32 mouse cellular contexts compared by ENCODE assay signal in genomic region chr2:71573736-71574135, GRCm38 (mm10). TPM values are rescaled to one million over a fixed set of nuclear protein-coding genes. Genes with fewer than 3 reads are reported as not detected.
DNase-seq lines count a peak whose midpoint lies in the region; ATAC-seq lines count a peak whose summit lies in the region.
"Had no signal": no experiment of that assay in that cellular context is flagged by ENCODE, and none has a peak within 500 bp of the region (broad histone marks: within the 10 kb centered on the region; RNA-seq: fewer than 3 reads in every experiment).

No protein-coding gene starts in this region.

- no peak overlapping the region for H3K4me3 ChIP-seq in embryonic facial prominence, embryonic 13.5 days
- H3K4me3 ChIP-seq in limb, embryonic 12.5 days (replicated peaks), result no peak overlapping the region
- H3K4me3 ChIP-seq: gastrocnemius, adult 2 months; heart, adult 2 months; heart, embryonic 12.5 days; hindbrain, embryonic 15.5 days; neural tube, embryonic 15.5 days had no signal

- WGBS in embryonic facial prominence, embryonic 13.5 days, result 16% methylated on average over 4 of the region's 4 CpGs
- WGBS in limb, embryonic 12.5 days, result 14% methylated on average over 4 of the region's 4 CpGs

- no peak for ATAC-seq in embryonic facial prominence, embryonic 13.5 days (ENCODE audit: insufficient number of reproducible peaks, insufficient read depth, low FRiP score, low TSS enrichment, low read depth)
- no peak for ATAC-seq in limb, embryonic 12.5 days (ENCODE audit: insufficient number of reproducible peaks, insufficient read depth, low FRiP score, low TSS enrichment, low read depth)
- ATAC-seq: forebrain, embryonic 14.5 days; inflammation-experienced regulatory T-cells, adult 6 months had no signal

- H3K27ac ChIP-seq in embryonic facial prominence, embryonic 13.5 days, result no peak overlapping the region
- peak overlapping the region; percentile 31; the same call in 1 of the 2 replicates for H3K27ac ChIP-seq in limb, embryonic 12.5 days
- H3K27ac ChIP-seq: gastrocnemius, adult 2 months; heart, adult 2 months; hindbrain, embryonic 15.5 days; kidney, postnatal 0 days; liver, embryonic 14.5 days; macrophage; neural tube, embryonic 15.5 days had no signal

- peaks cover 9% of the 10 kb centered on the region; the same call in 1 of the 2 replicates for H3K4me1 ChIP-seq in embryonic facial prominence, embryonic 13.5 days
- H3K4me1 ChIP-seq in limb, embryonic 12.5 days (replicated peaks), result peaks cover 15% of the 10 kb centered on the region
- H3K4me1 ChIP-seq: hindbrain, embryonic 15.5 days; neural tube, embryonic 15.5 days had no signal

- peak; percentile 51 for DNase-seq in embryo, embryonic 10 days (ENCODE audit: low spot score)
- DNase-seq in embryo, embryonic 9.5 days (ENCODE audit: extremely low spot score), result no peak
- DNase-seq in kidney, adult 11 months, result no peak
- no peak for DNase-seq in testis, postnatal 10 days (ENCODE audit: low spot score)
- no peak for DNase-seq in urinary bladder, postnatal 4 days (ENCODE audit: low spot score in 2 of 2)
- no peak for DNase-seq in thymus, postnatal 36 days
- DNase-seq: adrenal gland, postnatal 25 days; cerebellum, adult 11-12 months; cerebellum, adult 9-11 months; gastrocnemius, adult 2 months; gastrocnemius, postnatal 36 days; heart, adult 2 months; kidney, adult 18-20 months; layer of hippocampus, adult 9-11 months; liver; lung, adult 2 months; lung, postnatal 10 days; midbrain, embryonic 14.5 days; spleen, adult 18-20 months; thymus, adult 18-20 months; thymus, postnatal 25 days had no signal

- no peak overlapping the region for H3K9ac ChIP-seq in embryonic facial prominence, embryonic 13.5 days
- H3K9ac ChIP-seq in limb, embryonic 12.5 days (replicated peaks), result no peak overlapping the region
- H3K9ac ChIP-seq: heart, embryonic 12.5 days; hindbrain, embryonic 15.5 days; liver, embryonic 14.5 days; neural tube, embryonic 15.5 days had no signal

- H3K36me3 ChIP-seq in embryonic facial prominence, embryonic 13.5 days, result no peaks in the 10 kb centered on the region
- H3K36me3 ChIP-seq in limb, embryonic 12.5 days, result no peaks in the 10 kb centered on the region
- H3K36me3 ChIP-seq: heart, embryonic 12.5 days; hindbrain, embryonic 15.5 days; neural tube, embryonic 15.5 days had no signal

- 0 out of 2 replicates have a peak overlapping the region, but pooled peaks have one; percentile 32 for H3K4me2 ChIP-seq in embryonic facial prominence, embryonic 13.5 days
- peak overlapping the region; percentile 29 for H3K4me2 ChIP-seq in limb, embryonic 12.5 days
- H3K4me2 ChIP-seq: heart, embryonic 12.5 days; hindbrain, embryonic 15.5 days; neural tube, embryonic 15.5 days had no signal

- no peaks in the 10 kb centered on the region for H3K27me3 ChIP-seq in embryonic facial prominence, embryonic 13.5 days
- H3K27me3 ChIP-seq in limb, embryonic 12.5 days, result no peaks in the 10 kb centered on the region
- H3K27me3 ChIP-seq: hindbrain, embryonic 15.5 days; neural tube, embryonic 15.5 days had no signal

- H3K9me3 ChIP-seq in embryonic facial prominence, embryonic 13.5 days, result no peaks in the 10 kb centered on the region
- peaks cover 4% of the 10 kb centered on the region; the same call in 1 of the 2 replicates for H3K9me3 ChIP-seq in limb, embryonic 12.5 days
- H3K9me3 ChIP-seq: heart, embryonic 12.5 days; hindbrain, embryonic 15.5 days; neural tube, embryonic 15.5 days had no signal

RNA-seq across cellular contexts. Expression of gene Dlx2, which starts 27.2 kb away (rescaled TPM):
- polyA plus RNA-seq in embryonic facial prominence, embryonic 13.5 days (2015; fragmentation: Nextera tagmentation; extraction: Ambion mirVana), result 7.8 and 10.0 TPM in 2 replicates
- 6.0 and 7.0 TPM in 2 replicates for polyA plus RNA-seq in limb, embryonic 12.5 days (2016; fragmentation: Nextera tagmentation; extraction: Ambion mirVana)
- polyA plus RNA-seq: heart, adult 2 months; heart, postnatal 0 days; inflammation-experienced regulatory T-cells, adult 6 months; kidney, postnatal 0 days; macrophage had no signal

RNA-seq across cellular contexts. Expression of gene Dlx1, which starts 45.8 kb away (rescaled TPM):
- 15.1 and 18.3 TPM in 2 replicates for polyA plus RNA-seq in embryonic facial prominence, embryonic 13.5 days (2015; fragmentation: Nextera tagmentation; extraction: Ambion mirVana)
- 5.6 and 6.3 TPM in 2 replicates for polyA plus RNA-seq in limb, embryonic 12.5 days (2016; fragmentation: Nextera tagmentation; extraction: Ambion mirVana)
- polyA plus RNA-seq: heart, postnatal 0 days; inflammation-experienced regulatory T-cells, adult 6 months; kidney, postnatal 0 days; macrophage had no signal
